Mouse (Mus musculus) monocyte, adult 5-6 weeks (primary cell): ENCODE data around the gene Rnf216. TPM values are rescaled to one million over a fixed set of nuclear protein-coding genes. Genes with fewer than 3 reads are reported as not detected.
"Not testable (repeated sequence)": the region's sequence is repeated elsewhere in the genome, so short reads cannot be mapped to it uniquely, and the experiment has no call there.

Experiments used
- ATAC-seq: fragments of 153-309, 156-312 bp; replicated peaks from 2 replicates; pipeline ENCODE4 v1.8.0; 2017; ENCODE audit warnings: mild to moderate bottlenecking; ENCODE audit not compliant: low TSS enrichment, insufficient number of reproducible peaks, severe bottlenecking, poor library complexity, low FRiP score
- total RNA-seq: library from RNA; stranded (forward); fragments of 200-1000, 200-491, 200-594 nt; gene quantifications from 3 replicates; pipeline ENCODE4 v1.2.3, GENCODE M21; 2017

Rnf216 gene
- 100 to 120 TPM (median 101 TPM) in 3 replicates for total RNA-seq

DNA sequence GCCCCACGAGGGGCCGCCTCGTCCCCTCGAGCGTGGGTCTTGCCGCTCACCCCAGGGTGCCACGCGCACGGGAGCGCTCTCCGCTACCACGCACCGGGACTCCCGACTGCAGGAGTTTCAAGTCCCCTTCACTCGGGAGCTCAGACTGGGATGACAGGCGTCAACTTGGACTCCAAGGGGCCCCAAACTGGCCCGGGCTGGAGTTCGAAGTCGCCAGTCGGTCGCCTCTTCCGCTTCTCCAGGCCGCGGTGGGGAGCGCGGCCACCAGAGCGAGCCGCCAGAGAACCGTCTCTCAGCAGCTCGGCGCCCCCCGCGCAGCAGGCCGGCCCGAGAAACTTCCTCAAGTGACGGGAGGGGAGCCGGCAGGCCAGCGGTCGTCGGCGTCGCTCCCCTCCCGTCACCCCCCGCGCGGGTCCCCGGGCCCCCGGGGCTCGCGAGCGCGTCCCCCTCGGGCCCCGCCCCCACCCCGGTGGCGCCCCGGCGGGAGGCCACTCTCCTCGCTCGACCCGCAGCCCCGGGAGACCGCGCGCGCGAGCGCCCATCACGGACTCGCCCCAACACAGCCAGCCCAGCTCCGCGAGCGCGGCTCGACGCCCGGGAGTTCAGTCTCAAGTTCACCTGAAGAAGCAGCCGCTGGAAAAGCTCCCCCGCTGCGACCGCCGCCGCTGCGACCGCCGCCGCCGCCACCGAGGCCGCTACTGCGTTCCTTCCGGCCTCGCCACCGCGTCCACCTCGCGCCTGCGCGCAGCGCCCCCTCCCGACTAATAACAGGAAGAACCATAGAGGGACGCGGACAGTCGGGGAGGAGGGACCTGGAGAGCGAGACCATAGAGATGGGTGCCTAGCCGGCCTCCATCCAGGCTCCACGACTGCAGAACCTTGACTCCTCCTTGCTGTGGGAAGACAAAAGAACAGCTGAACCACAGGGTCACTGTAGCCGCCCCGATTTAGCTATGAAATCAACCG lies at the start of gene Rnf216:
TSS of gene Rnf216 (minus strand) at position 714 of the 966 bp plus-strand sequence.
- peak; percentile 100 for ATAC-seq

DNA sequence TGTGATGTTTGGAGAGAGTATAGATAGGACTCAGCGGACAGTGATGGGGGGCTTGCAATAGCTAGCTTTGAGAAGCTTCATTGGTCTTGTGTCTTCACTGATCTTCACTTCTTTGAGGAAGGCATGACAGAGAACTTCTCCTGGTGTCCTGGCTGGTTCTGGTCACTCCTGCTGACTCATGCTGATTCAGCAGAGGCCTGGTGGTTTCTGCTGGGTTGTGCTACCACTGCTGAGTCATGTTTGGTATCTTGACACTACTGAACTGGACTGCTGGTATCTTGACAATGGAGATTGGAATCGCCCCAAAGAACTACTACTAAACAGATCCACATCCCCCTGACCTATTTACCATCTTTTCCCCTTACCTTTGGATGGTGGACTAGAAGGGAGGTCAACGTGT lies 42.7 kb upstream of the Rnf216 start:
- ATAC-seq: no peak

DNA sequence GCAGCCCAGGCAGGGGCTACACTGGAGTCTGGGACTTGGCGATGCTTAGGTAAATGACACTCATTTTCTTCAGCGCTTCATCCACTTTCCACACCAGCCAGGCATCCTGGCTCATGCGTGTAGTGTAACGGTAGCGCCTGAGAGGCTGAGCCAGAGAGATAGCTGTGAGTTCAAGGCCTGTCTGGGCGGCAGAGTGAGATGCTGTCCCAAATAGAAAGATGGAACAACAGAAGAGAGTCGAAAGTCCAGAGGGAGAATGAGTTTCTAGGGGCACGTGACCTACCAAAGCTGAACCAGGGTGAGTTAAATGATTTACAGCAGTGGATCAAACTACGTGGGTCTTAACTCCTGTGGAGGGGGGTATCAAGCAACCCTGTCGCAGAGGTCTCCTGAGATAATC lies 41.0 kb upstream of the Rnf216 start:
- no peak for ATAC-seq

DNA sequence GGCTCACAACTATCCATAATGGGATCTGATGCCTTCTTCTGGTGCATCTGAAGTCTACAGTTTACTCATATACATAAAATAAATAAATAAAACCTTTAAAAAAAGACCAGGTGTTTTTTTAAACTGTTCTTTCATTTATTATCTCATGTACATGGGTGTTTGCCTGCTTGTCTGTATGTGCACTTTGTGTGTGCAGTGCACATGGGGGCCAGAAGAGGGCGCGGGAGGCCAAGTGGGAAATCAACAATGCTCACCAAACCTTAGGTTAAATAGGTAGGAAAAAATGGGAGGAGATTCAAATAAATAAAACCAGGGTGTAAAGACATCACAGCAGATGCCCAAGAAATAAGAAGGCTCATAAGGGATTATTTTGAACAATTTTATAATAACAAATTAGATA lies 37.2 kb upstream of the Rnf216 start:
- no peak for ATAC-seq

DNA sequence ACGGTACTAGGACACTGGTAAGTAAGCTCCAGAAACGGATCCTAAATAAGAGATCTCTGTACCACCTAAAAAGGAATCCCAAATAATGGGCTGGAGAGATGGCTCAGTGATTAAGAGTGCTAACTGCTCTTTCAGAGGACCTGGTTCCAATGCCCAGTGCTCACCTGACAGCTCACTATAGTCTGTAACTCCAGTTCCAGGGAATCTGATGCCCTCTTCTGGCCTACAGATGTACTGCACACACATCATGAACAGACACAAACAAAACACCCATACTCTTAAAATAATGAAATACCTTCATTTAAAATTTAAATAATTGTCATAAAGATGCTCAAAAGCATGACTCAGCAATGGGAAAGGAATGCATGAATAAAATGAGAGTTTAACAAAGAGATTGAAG lies 36.7 kb upstream of the Rnf216 start:
- ATAC-seq: no peak

DNA sequence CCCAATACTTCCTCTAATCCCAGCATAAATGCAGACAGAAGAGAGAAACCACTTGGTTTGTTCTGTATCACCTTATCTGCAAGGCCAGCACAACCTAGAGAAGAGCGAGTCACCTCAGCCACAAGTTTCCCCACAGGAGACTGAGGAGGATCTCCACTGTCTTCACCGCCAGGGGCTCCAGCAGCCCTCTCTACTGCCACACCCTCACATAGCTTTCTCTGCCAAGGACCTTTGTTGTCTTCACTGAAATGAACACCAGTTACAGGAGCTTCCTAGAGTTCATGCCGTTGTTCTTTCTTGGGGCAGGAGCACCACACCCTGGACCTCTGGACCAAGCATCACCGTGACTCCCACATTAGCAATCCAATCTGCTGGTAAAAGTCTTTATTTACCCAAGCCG lies 35.9 kb upstream of the Rnf216 start:
- no peak for ATAC-seq

DNA sequence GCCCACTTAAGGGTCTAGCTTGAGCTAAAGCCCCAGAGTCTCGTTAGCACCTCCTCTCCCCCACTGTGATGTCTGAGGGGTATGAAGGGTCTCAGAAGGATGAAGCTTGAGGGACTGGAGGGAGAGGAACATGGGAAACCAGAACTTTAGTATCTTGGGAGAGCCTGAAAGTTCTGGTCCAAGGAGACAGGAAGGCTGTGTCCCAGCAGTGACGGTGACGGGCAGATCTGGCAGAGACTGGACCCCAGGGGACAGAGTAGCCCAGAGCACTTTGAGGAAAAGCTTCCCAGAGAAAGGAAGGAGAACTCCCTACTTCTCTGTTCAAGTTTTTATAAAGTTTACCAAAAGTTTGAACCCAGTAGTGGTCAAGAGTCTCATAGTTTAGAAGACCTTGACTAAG lies 34.7 kb upstream of the Rnf216 start, which contains the start of gene Olfr718-ps1:
TSS of gene Olfr718-ps1 (minus strand) at position 101 of the 400 bp plus-strand sequence.
- no peak for ATAC-seq

DNA sequence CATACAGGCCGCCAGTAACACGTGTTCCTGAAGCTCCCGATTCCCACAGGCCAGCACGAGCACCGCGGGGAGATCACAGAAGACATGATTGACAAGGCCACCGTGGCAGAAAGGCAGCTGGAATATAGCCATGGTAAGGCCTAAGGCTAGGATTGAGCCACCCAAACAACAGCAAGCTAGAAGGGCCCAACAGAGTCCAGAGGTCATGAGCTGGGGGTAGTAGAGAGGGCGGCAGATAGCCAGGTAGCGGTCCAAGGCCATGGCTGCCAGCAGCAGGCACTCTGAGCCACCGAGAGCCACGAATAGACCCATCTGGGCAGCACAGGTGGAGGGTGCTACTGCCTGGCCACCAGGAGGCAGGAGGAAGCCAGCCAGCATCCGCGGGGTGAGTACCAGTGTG lies 24.8 kb upstream of the Rnf216 start:
- ATAC-seq: no peak

DNA sequence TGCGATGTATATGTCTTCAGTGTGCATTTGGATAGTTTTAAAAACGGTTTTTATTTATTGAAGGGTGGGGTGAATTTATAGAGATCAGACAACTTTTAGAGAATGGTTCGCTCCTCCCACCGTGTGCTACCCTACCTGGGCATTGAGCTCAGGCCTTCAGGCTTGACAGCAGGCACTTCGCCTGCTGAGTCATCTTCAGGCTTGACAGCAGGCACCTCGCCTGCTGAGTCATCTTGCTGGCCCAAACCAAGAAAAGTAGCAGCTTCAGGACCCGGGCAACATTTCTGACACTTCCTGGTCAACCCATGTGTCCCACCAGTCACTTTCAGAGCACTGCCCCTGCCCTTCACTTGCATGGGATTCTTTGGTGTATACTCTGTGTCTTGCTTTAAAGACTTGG lies 22.2 kb upstream of the Rnf216 start:
- ATAC-seq: no peak

DNA sequence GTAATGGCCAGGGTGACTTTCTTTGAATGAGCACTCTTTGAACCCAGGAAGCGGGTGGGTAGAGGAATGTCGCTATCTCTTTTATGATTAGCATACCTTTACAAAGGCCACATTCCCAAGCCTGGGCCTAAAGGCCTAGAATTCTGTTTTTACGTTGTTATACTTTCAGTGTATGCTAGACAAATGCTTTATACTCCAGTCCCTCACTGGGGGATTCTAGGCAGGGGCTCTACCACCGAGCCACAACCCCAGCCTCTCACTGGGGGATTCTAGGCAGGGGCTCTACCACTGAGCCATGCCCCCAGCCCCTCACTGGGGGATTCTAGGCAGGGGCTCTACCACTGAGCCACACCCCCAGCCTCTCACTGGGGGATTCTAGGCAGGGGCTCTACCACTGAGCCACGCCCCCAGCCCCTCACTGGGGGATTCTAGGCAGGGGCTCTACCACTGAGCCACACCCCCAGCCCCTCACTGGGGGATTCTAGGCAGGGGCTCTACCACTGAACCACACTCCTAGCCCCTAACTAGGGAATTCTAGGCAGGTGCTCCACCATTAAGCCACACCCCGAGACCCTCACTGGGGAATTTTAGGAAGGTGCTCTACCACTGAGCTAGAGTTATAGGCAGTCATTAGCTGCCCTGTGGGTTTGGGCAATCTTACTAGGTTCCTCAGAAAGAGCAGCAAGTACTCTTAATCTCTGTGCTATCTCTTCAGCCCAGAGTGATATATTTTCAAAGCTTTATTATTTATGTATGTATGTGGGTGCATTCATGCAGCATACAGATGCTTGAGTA lies 21.6 kb upstream of the Rnf216 start:
- not testable (repeated sequence) for ATAC-seq

DNA sequence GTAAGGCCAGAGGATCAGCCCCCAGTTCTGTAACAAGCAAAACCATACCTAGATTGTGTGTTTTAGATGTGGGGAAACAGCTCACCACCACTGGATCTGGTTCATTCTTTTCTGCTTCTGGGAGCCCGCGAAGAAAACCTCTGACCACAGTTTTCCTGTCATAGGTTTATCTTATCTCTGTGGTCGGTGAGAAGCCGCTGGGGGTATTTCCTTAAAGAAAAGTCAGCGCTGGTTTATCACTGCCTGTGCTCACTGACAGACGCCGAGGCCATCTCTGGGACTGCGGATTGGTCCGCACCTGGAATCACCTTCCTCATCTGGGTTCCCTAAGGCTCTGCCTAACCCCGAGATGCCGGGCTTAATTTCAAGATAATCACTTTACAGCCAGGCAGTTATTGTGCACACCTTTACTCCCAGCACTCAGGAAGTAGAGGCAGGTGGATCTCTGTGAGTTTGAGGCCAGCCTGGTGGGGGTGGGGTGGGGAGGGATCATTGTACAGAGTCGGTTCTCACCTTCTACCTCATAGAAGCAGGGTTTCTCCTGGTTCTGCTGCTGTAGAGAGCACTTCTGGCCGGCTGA lies 20.2 kb upstream of the Rnf216 start:
- ATAC-seq: no peak

DNA sequence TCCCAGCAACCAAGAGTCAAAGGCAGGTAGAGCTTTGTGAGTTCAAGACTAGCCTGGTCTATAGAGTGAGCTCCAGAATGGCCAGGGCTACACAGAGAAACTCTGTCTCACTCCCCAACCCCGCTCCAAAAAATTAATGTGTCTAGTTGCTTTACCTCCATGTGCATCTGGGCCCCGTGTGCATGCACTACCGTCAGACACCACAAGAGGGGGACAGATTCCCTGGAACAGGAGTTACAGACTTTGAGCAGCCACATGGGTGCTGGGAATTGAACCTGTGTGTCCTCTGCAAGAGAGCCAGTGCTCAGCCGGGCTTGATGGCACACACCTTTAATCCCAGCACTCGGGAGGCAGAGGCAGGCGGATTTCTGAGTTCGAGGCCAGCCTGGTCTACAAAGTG lies 17.5 kb upstream of the Rnf216 start:
- ATAC-seq: no peak

DNA sequence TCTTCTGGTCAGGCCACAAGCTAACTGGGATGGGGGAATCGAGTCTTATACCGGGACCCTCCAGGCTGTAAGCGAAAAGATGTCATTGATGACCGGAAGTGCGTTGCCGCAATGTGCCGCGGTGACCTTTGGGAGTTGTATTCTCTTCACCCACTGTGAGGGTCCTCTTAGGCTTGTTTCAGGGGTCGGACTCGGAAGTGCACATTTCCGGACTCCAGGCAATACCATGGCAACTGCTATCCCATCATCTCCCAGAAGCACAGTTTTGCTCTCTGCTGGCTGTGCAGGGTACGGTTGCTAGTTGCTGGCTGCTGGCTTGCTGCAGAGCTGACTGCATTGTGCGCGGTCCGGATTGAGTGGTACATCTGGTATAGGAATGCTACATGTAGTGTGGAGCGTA lies 16.3 kb upstream of the Rnf216 start:
- ATAC-seq: no peak

DNA sequence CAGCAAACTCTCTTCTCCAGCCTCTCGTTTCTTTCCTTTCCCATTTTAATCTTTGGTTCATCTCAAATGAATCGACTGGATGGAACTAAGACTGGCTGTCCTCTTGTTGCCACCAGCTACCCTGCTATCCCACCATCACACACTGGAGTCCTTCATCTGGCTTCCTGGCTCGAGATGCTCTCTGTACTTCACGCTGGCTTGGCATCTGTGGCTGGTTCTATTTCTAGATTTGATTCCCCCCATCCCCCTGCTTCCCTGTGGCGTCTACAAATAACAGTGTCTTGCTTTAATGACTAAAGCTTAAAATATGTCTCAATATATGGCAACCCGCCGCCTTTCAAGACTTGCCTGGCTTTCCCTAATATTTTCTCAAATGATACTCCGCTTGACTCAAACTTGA lies 15.0 kb upstream of the Rnf216 start:
- no peak for ATAC-seq

DNA sequence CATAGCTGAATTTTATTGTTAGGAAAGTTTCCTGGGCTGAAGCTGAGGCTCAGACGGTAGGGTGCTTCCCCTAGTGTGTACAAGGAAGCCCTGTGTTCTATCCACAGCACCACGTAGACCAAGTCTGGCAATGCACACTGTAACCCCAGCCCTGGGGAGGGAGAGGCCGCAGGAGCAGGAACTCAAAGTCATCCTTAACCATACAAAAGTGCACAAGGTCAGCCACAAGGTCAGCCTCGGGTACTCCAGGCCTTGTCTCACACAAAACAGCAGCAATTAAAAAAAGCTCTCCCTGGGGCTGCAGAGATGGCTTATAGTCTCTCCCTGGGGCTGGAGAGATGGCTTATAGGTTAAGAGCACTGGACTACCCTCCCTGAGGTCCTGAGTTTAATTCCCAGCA lies 14.1 kb upstream of the Rnf216 start:
- no peak for ATAC-seq

DNA sequence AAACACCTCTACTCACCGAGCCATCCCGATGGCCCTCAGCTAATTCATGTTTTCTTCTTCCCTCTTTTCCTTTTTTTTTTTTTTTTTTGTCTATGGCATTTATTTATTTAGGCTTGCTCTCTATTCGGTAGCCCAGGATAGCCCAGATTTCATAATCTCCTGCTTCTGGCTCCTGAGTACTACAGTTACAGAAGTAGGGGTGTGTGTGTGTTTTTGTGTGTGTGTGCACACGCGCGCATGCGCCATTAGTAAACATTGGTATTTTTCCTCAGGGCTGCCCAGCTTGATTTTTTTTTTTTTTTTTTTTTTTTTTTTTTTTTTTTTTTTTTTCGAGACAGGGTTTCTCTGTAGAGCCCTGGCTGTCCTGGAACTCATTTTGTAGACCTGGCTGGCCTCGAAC lies 13.3 kb upstream of the Rnf216 start:
- no peak for ATAC-seq

DNA sequence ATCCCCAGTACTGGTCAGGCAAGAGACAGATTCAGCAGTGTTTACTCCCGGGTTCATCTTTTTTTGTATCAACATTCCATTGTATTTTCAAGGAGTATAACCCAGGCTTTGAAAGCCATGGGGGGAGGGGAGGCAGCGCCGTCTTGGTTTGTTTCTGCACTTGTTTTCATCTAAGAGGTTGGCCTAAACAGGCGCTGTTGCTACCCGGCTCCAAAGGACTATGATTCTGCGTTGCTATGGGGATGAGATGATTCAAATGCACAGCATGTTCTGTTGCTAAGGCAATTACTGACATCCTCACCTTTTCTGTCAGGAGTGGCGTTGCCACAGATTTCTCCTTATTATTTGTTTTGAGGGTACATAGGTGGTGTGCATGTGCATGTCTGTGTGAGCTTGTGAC lies 12.8 kb upstream of the Rnf216 start:
- no peak for ATAC-seq

DNA sequence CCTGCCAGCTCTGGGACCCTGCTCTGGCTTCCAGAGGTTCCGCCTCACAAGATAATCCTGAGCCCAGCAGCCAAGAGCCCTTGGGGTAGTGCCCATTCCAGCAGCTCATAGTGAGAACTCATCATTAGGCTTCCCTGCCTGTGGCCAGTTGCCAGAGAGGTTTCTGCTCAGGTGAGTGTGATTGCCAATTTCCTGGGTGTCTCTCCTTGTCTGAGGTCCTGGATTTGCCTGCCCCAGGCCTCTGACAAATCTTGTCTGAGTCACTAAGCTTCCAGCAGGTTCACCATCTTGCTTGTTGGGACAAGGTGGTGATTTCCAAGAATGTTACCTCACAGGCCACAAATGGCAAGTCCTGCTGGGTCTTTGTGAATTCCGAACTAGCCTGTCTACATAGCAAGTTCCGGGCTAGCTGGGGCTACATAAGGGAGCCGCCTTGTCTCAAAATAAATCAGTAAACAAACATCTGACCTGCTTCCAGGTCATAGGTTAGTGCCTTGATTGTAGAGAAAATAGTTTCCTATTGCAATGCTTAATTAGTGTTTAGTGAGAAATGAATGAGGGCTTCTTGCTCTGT lies 12.1 kb upstream of the Rnf216 start:
- no peak for ATAC-seq

DNA sequence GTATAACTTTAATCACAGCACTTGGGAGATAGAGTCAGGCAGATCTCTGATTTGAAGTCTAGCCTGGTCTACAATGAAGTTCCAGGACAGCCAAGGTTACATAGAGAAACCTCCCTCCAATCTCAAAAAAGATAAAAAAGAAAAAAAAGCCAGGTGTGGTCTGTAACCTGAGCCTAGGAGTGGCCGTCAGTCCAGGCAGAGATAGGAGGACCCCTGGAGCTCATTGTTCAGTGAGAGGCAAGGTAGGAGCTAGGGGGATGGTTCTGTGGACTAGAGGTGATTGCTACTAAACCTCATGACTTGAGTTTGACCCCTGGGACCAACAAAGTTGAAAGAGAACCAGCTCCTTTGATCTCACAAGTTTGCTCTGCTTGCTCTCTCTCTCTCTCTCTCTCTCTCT lies 9.9 kb upstream of the Rnf216 start:
- ATAC-seq: no peak
